Mouse (Mus musculus): ENCODE results near the gene Szt2. TPM values are rescaled to one million over a fixed set of nuclear protein-coding genes. Genes with fewer than 3 reads are reported as not detected.

Gene Szt2
- polyA plus RNA-seq, 1 experiment from 2014 or later, result 6.1 TPM

DNA sequence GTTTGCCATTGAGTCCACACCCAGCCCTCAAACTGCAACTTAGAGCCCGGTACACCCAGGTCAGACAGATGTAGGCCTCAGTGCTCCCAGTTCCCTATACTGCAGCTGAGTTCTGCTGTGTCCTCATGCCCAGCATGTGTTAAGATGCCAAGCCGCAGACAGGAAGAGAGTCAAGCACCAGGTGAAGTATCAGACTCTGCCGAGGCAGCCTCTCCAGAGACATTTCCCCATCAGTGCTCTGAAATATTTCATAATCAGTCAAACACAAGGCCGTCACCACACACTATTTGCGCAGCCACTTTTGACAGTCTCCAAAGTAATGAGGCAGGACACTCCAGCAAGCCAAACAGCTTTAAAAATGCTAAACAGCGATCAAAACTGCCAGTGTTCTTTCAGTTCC is 10.7 kb downstream of the Szt2 start:
- Histone ChIP-seq H3K9me3 (ENCODE audit: low read length) (no peaks in the 10 kb centered on the region), H3K4me3 (ENCODE audit: low read depth, low read length) (no peak overlapping the region), H3K4me1 (ENCODE audit: insufficient read depth, low read depth, low read length) (0 out of 2 replicates have a peak, but pooled peaks cover 3% of the 10 kb centered on the region), H3K4me2 (replicated peaks; ENCODE audit: low read depth, low read length) (no peak overlapping the region), H3K9ac (replicated peaks; ENCODE audit: low read depth) (no peak overlapping the region), H3K36me3 (ENCODE audit: insufficient read depth, low read length) (peaks cover 31% of the 10 kb centered on the region; the same call in 1 of the 2 replicates), H3K27me3 (replicated peaks; ENCODE audit: insufficient read depth, low read length) (no peaks in the 10 kb centered on the region), H3K27ac (ENCODE audit: low read length) (peak overlapping the region; percentile 72; the same call in 1 of the 2 replicates)
- WGBS, result 71% methylated on average over 6 of the region's 6 CpGs
- peak; percentile 90 for DNase-seq (ENCODE audit: low spot score)
- ATAC-seq, result peak; percentile 85
- no peak for TF ChIP-seq CTCF (IDR thresholded peaks at IDR 0.05)
- TF ChIP-seq EP300 (IDR thresholded peaks at IDR 0.05), result peak; percentile 83

DNA sequence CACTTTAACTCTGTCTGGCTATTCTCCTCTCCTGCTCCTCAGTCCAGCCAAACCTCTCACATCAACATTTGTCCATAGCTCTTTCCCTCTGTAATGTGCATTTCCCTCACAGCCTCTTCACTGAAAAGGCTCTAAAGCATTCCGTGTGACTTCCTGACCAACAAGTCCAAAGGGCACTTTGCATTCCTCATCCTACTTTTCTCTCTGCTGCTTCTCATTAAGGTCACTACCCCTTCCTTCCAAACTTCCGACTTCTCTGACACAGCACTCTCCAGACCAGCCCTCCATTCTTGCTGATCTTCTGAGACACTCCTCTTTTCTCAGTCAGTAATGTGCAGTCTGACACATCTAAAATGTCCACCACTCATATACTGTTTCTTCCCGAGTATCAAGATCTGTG is 12.6 kb downstream of the Szt2 start:
- Histone ChIP-seq H3K4me3 (ENCODE audit: low read depth, low read length) (no peak overlapping the region), H3K27me3 (replicated peaks; ENCODE audit: insufficient read depth, low read length) (no peaks in the 10 kb centered on the region), H3K4me2 (replicated peaks; ENCODE audit: low read depth, low read length) (no peak overlapping the region), H3K27ac (ENCODE audit: low read length) (peak overlapping the region; percentile 6; the same call in 1 of the 2 replicates), H3K36me3 (ENCODE audit: insufficient read depth, low read length) (peaks cover 33% of the 10 kb centered on the region), H3K4me1 (ENCODE audit: insufficient read depth, low read depth, low read length) (0 out of 2 replicates have a peak, but pooled peaks cover 3% of the 10 kb centered on the region), H3K9ac (replicated peaks; ENCODE audit: low read depth) (no peak overlapping the region), H3K9me3 (ENCODE audit: low read length) (no peaks in the 10 kb centered on the region)
- ATAC-seq, result peak; percentile 73
- 48% methylated on average over 3 of the region's 3 CpGs for WGBS
- TF ChIP-seq EP300 (IDR thresholded peaks at IDR 0.05) (peak; percentile 75), CTCF (IDR thresholded peaks at IDR 0.05) (no peak)
- peak; percentile 88 for DNase-seq (ENCODE audit: low spot score)

DNA sequence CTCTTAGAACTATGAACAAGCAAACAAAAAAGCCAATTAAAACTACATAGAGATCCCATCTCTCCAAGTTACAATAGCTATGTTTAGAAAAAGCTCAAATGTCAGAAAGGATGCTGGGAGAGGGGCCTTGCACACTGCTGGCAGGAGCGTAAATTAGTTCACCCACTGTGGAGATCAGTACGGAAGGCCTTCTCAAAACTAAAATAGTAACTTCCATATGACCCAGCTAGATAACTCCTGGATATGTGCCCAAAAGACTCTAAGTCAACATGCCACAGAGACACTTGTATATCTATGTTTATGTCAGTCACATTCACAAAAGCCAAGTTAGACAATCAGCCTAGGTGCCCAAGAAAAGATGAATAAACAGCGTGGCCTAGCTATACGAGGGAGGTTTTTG is 13.8 kb downstream of the Szt2 start:
- DNase-seq (ENCODE audit: low spot score) (peak; percentile 30), ATAC-seq (no peak)
- Histone ChIP-seq H3K36me3 (ENCODE audit: insufficient read depth, low read length) (peaks cover 42% of the 10 kb centered on the region), H3K9me3 (ENCODE audit: low read length) (no peaks in the 10 kb centered on the region), H3K4me1 (ENCODE audit: insufficient read depth, low read depth, low read length) (0 out of 2 replicates have a peak, but pooled peaks cover 3% of the 10 kb centered on the region), H3K27me3 (replicated peaks; ENCODE audit: insufficient read depth, low read length) (no peaks in the 10 kb centered on the region), H3K4me2 (replicated peaks; ENCODE audit: low read depth, low read length) (no peak overlapping the region), H3K27ac (ENCODE audit: low read length) (peak overlapping the region; percentile 15; the same call in 1 of the 2 replicates), H3K4me3 (ENCODE audit: low read depth, low read length) (no peak overlapping the region), H3K9ac (replicated peaks; ENCODE audit: low read depth) (no peak overlapping the region)
- WGBS, result 50% methylated on average over 4 of the region's 4 CpGs
- TF ChIP-seq CTCF (IDR thresholded peaks at IDR 0.05) (no peak), EP300 (IDR thresholded peaks at IDR 0.05) (no peak)

DNA sequence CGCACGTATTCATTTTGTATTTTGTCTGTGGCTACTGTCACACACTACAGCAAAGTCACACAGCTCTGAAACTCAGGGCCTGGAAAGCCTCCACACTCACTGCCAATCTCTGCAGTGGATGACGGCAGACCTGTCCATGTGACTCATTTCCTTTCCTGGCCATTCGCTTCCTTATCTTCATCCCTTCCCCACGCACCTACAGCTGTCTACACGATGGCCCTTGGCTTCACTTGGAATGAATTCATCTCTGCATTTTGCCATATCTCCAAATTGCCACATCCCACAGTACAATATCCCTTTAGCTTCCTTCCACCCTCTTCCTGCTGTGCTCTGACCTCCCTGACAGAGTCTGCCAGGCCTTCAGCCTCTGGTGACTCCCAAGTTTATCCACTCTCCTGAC is 14.6 kb downstream of the Szt2 start:
- TF ChIP-seq EP300 (IDR thresholded peaks at IDR 0.05) (no peak), CTCF (IDR thresholded peaks at IDR 0.05) (no peak)
- H3K27ac ChIP-seq (ENCODE audit: low read length), result peak overlapping the region; percentile 15; the same call in 1 of the 2 replicates

DNA sequence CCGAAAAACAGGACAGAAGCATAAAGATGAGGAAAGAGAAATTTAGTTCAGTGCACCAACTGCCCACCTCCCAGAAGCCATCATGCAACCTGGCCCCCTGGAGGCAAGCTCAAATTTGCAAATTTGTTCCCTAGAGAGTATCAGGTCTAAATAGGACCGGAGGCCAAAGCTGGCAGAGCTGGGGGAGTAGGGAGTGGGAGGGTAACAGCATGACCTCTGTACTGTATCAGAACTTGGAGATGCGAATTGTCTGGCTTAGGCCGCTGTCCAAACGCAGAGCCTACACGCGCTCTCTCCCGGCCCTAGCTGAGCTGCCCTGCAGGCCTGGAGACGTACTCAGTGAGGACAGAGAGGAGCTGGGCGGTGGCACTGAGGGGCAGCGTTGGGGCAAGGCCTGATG is 18.9 kb downstream of the Szt2 start:
- Histone ChIP-seq H3K9me3 (ENCODE audit: low read length) (no peaks in the 10 kb centered on the region), H3K4me2 (replicated peaks; ENCODE audit: low read depth, low read length) (no peak overlapping the region), H3K27ac (ENCODE audit: low read length) (no peak overlapping the region), H3K4me3 (ENCODE audit: low read depth, low read length) (no peak overlapping the region), H3K36me3 (ENCODE audit: insufficient read depth, low read length) (peaks cover 58% of the 10 kb centered on the region), H3K4me1 (ENCODE audit: insufficient read depth, low read depth, low read length) (no peaks in the 10 kb centered on the region), H3K9ac (replicated peaks; ENCODE audit: low read depth) (no peak overlapping the region), H3K27me3 (replicated peaks; ENCODE audit: insufficient read depth, low read length) (no peaks in the 10 kb centered on the region)
- DNase-seq (ENCODE audit: low spot score) (no peak), ATAC-seq (no peak)
- no peak for TF ChIP-seq EP300 (IDR thresholded peaks at IDR 0.05)
- TF ChIP-seq CTCF (IDR thresholded peaks at IDR 0.05), result no peak
- WGBS, result 93% methylated on average over 11 of the region's 11 CpGs

More for the DNA sequence above, 14.6 kb downstream of the Szt2 start:
- peaks cover 48% of the 10 kb centered on the region for H3K36me3 ChIP-seq (ENCODE audit: insufficient read depth, low read length)
- H3K27me3 ChIP-seq (replicated peaks; ENCODE audit: insufficient read depth, low read length), result no peaks in the 10 kb centered on the region
- no peak overlapping the region for H3K9ac ChIP-seq (replicated peaks; ENCODE audit: low read depth)
- ATAC-seq (no peak), DNase-seq (ENCODE audit: low spot score) (no peak)
- no peak overlapping the region for H3K4me3 ChIP-seq (ENCODE audit: low read depth, low read length)
- 67% methylated on average over 6 of the region's 6 CpGs for WGBS
- H3K9me3 ChIP-seq (ENCODE audit: low read length), result no peaks in the 10 kb centered on the region
- H3K4me1 ChIP-seq (ENCODE audit: insufficient read depth, low read depth, low read length), result 0 out of 2 replicates have a peak, but pooled peaks cover 3% of the 10 kb centered on the region
- H3K4me2 ChIP-seq (replicated peaks; ENCODE audit: low read depth, low read length), result no peak overlapping the region

DNA sequence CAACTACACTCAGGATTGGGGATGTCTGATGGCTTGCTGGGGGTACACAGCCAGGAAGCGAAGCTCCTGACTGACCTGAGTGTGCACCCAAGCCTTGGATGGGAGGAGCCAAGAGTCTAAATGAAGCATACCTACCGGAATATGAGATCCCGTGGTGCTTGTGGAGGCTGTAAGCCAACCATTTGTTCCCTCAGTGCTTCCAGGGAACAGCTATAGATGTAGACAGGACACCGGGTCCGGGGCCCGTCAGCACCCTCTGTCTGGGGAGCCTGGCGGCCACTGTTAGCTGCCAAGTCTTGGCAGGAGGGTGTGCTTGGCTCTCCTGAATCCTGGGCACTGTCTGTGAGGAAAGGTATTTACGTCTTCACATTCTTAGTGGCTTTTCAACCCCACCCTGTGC is 21.8 kb downstream of the Szt2 start:
- Histone ChIP-seq H3K4me2 (replicated peaks; ENCODE audit: low read depth, low read length) (no peak overlapping the region), H3K27me3 (replicated peaks; ENCODE audit: insufficient read depth, low read length) (no peaks in the 10 kb centered on the region), H3K9ac (replicated peaks; ENCODE audit: low read depth) (no peak overlapping the region), H3K4me1 (ENCODE audit: insufficient read depth, low read depth, low read length) (no peaks in the 10 kb centered on the region), H3K27ac (ENCODE audit: low read length) (no peak overlapping the region), H3K36me3 (ENCODE audit: insufficient read depth, low read length) (peaks cover 57% of the 10 kb centered on the region), H3K9me3 (ENCODE audit: low read length) (no peaks in the 10 kb centered on the region), H3K4me3 (ENCODE audit: low read depth, low read length) (no peak overlapping the region)
- 86% methylated on average over 8 of the region's 8 CpGs for WGBS
- TF ChIP-seq CTCF (IDR thresholded peaks at IDR 0.05), result no peak
- ATAC-seq (peak; percentile 5; the same call in 1 of the 2 replicates), DNase-seq (ENCODE audit: low spot score) (peak; percentile 14)

DNA sequence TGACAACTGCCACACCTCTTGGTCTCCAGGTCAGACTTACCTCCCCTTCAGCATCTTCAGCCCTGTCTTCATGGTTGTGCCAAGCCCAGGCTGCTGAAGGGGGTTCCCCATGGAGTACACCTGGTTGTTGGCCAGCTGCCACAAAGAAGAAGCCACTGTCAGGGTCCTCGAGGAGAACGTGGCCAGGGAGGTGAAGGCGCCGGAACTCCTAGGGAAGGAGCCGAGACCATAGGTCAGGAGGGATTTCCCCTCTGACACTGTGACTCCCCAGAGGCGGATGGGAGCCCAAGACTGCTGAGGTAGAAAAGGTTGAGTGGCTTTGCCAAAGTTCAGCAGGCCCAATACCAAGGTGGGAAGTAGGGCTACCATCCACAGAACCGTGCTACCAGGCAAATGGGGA is 25.8 kb downstream of the Szt2 start:
- 92% methylated on average over 7 of the region's 7 CpGs for WGBS
- Histone ChIP-seq H3K36me3 (ENCODE audit: insufficient read depth, low read length) (peaks cover 43% of the 10 kb centered on the region), H3K9ac (replicated peaks; ENCODE audit: low read depth) (no peak overlapping the region), H3K4me3 (ENCODE audit: low read depth, low read length) (no peak overlapping the region), H3K27ac (ENCODE audit: low read length) (no peak overlapping the region), H3K27me3 (replicated peaks; ENCODE audit: insufficient read depth, low read length) (no peaks in the 10 kb centered on the region), H3K9me3 (ENCODE audit: low read length) (no peaks in the 10 kb centered on the region), H3K4me2 (replicated peaks; ENCODE audit: low read depth, low read length) (no peak overlapping the region), H3K4me1 (ENCODE audit: insufficient read depth, low read depth, low read length) (no peaks in the 10 kb centered on the region)
- DNase-seq (ENCODE audit: low spot score), result no peak
- TF ChIP-seq CTCF (IDR thresholded peaks at IDR 0.05) (no peak), EP300 (IDR thresholded peaks at IDR 0.05) (no peak)
- ATAC-seq, result no peak
